Mouse (Mus musculus): ENCODE measurements around the gene Clpb. TPM values are rescaled to one million over a fixed set of nuclear protein-coding genes. Genes with fewer than 3 reads are reported as not detected.

Gene Clpb
- polyA plus RNA-seq, 1 experiment from 2014 or later, result 46.8 TPM

DNA sequence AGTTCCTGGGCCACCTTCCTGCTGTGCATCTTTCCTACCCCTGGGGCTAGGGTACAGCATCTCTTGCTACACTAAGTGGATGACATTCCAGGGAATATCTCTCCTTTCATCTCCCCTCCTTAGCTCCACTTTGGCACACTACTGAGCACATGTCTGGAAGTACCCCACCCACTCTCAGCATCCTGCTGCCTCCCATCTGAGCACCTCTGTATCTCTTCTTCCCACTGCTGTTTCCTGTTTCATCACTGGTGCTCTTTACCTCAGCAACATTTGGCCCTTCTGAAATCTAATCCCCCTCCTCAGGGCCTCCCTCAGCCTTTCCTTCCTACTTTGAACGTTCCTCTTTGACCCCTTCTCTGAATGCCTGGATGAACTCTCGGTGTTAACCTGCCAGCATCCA is 63.5 kb downstream of the Clpb start:
- H3K4me3 ChIP-seq (ENCODE audit: control insufficient read depth in 1 of 2, insufficient read depth in 1 of 2, low read depth in 1 of 2, low read length in 2 of 2), result no peak overlapping the region
- no peak overlapping the region for H3K27ac ChIP-seq (replicated peaks in 1 of 2; ENCODE audit: control insufficient read depth in 1 of 2, insufficient read depth in 1 of 2, low read depth in 2 of 2, low read length in 2 of 2)
- no peak overlapping the region for H3K4me2 ChIP-seq (ENCODE audit: low read length)
- H3K9ac ChIP-seq (ENCODE audit: low read length), result no peak overlapping the region
- no peaks in the 10 kb centered on the region; the same call in 1 of the 2 replicates for H3K36me3 ChIP-seq (ENCODE audit: control insufficient read depth, insufficient read depth, low read length)
- no peaks in the 10 kb centered on the region for H3K9me3 ChIP-seq (ENCODE audit: control insufficient read depth, low read length)
- H3K4me1 ChIP-seq (ENCODE audit: control insufficient read depth in 2 of 2, insufficient read depth in 2 of 2, low read length in 2 of 2), result peaks cover 3 to 4% of the 10 kb centered on the region in 2 experiments
- 47% methylated on average over 2 of the region's 2 CpGs for WGBS
- no peaks in the 10 kb centered on the region for H3K27me3 ChIP-seq (ENCODE audit: control insufficient read depth, insufficient read depth, low read length)
- ATAC-seq (ENCODE audit: insufficient number of reproducible peaks, insufficient read depth, low FRiP score, low read depth), result no peak

DNA sequence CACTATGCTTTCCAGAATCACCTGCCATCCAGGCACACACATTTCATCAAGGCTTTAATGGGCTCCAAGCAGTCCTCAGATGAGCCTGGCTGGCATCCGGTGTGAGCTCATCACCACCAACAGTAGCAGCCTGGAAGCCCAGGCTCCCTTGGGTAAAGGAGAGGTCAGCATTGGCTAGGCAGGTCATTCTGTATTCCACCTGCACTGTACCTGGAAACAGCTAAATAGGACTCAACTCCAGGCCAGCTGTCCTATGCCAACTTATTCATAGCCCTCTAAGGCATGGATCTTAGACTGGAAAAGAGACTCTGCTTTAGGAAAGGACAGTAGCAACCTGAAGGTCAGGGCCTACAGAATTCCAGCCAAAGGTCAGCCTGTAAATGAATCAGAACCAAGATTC is 68.7 kb downstream of the Clpb start:
- Histone ChIP-seq H3K4me3 (ENCODE audit: control insufficient read depth in 1 of 2, insufficient read depth in 1 of 2, low read depth in 1 of 2, low read length in 2 of 2) (no peak overlapping the region), H3K9me3 (ENCODE audit: control insufficient read depth, low read length) (no peaks in the 10 kb centered on the region), H3K9ac (ENCODE audit: low read length) (no peak overlapping the region), H3K27me3 (ENCODE audit: control insufficient read depth, insufficient read depth, low read length) (no peaks in the 10 kb centered on the region), H3K4me1 (ENCODE audit: control insufficient read depth in 2 of 2, insufficient read depth in 2 of 2, low read length in 2 of 2) (no peaks in the 10 kb centered on the region), H3K4me2 (ENCODE audit: low read length) (no peak overlapping the region), H3K27ac (replicated peaks in 1 of 2; ENCODE audit: control insufficient read depth in 1 of 2, insufficient read depth in 1 of 2, low read depth in 2 of 2, low read length in 2 of 2) (no peak overlapping the region), H3K36me3 (ENCODE audit: control insufficient read depth, insufficient read depth, low read length) (no peaks in the 10 kb centered on the region)
- 67% methylated on average over 1 of the region's 1 CpGs for WGBS
- ATAC-seq (ENCODE audit: insufficient number of reproducible peaks, insufficient read depth, low FRiP score, low read depth), result no peak

DNA sequence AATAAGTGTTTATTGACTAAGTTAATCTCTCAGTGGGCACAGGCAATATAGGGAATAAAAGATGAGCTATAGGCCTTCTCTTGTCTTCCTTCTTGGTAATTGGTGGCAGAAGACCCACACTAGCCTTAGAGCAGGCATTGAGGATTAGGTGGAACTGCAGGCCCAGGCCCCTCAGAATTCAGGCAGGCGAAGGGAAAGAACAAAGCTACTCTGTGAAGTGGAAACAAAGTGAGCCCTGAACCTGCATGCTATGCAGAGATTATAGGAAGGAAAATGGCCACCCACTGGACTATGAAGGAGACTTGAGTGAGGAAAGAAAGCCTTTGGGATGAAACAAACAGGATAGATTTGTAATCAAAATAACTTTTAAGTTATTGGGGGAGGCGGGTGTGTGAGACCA is 69.6 kb downstream of the Clpb start:
- Histone ChIP-seq H3K4me1 (ENCODE audit: control insufficient read depth in 2 of 2, insufficient read depth in 2 of 2, low read length in 2 of 2) (no peaks in the 10 kb centered on the region), H3K36me3 (ENCODE audit: control insufficient read depth, insufficient read depth, low read length) (no peaks in the 10 kb centered on the region), H3K9ac (ENCODE audit: low read length) (no peak overlapping the region), H3K4me3 (ENCODE audit: control insufficient read depth in 1 of 2, insufficient read depth in 1 of 2, low read depth in 1 of 2, low read length in 2 of 2) (no peak overlapping the region), H3K9me3 (ENCODE audit: control insufficient read depth, low read length) (no peaks in the 10 kb centered on the region), H3K27ac (replicated peaks in 1 of 2; ENCODE audit: control insufficient read depth in 1 of 2, insufficient read depth in 1 of 2, low read depth in 2 of 2, low read length in 2 of 2) (no peak overlapping the region), H3K4me2 (ENCODE audit: low read length) (no peak overlapping the region), H3K27me3 (ENCODE audit: control insufficient read depth, insufficient read depth, low read length) (no peaks in the 10 kb centered on the region)
- WGBS, result 70% methylated on average over 2 of the region's 2 CpGs
- ATAC-seq (ENCODE audit: insufficient number of reproducible peaks, insufficient read depth, low FRiP score, low read depth), result no peak

DNA sequence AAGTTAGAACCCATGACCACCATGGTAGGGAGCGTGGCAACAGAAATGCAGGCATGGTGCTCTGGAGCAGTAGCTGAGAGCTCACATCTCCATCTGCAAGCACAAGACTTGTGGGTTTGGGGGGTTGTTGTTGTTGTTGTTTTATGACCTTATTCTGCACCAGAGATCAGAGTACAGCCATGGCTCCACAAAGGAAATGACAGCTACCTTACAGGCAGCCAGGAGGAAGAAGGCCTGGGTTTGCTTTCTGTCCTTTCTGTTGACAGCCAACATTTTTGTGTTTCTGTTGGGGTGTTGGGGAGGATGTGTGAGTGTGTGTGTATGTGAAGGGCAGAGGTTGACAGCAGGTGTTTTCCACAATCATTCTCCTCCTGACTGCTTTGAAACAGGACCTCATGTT is 71.9 kb downstream of the Clpb start:
- H3K9me3 ChIP-seq (ENCODE audit: control insufficient read depth, low read length), result no peaks in the 10 kb centered on the region
- no peak for ATAC-seq (ENCODE audit: insufficient number of reproducible peaks, insufficient read depth, low FRiP score, low read depth)
- no peak overlapping the region for H3K9ac ChIP-seq (ENCODE audit: low read length)
- H3K27ac ChIP-seq (replicated peaks in 1 of 2; ENCODE audit: control insufficient read depth in 1 of 2, insufficient read depth in 1 of 2, low read depth in 2 of 2, low read length in 2 of 2), result no peak overlapping the region
- no peaks in the 10 kb centered on the region for H3K27me3 ChIP-seq (ENCODE audit: control insufficient read depth, insufficient read depth, low read length)
- H3K36me3 ChIP-seq (ENCODE audit: control insufficient read depth, insufficient read depth, low read length), result no peaks in the 10 kb centered on the region
- no peak overlapping the region for H3K4me2 ChIP-seq (ENCODE audit: low read length)
- no peak overlapping the region for H3K4me3 ChIP-seq (ENCODE audit: control insufficient read depth in 1 of 2, insufficient read depth in 1 of 2, low read depth in 1 of 2, low read length in 2 of 2)
- WGBS, result 89% methylated on average over 1 of the region's 1 CpGs
- peaks cover 3 to 7% of the 10 kb centered on the region in 2 experiments; a peak in 1 of 4 replicates for H3K4me1 ChIP-seq (ENCODE audit: control insufficient read depth in 2 of 2, insufficient read depth in 2 of 2, low read length in 2 of 2)

DNA sequence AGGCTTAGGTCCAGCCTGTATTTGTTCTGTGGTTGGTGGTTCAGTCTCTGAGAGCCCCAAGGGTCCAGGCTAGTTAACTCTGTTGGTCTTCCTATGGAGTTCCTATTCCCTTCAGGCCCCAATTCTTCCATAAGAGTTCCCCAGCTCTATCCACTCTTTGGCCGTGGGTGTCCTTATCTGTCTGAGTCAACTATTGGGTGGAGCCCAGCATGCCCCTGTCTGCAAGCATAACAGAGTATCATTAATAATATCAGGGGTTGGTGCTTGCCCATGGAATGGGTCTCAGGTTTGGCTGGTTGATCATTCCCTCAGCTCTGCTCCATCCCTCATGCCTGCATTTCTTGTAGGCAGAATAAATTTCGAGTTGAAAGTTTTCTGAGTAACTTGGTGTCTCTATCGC is 74.3 kb downstream of the Clpb start:
- no peaks in the 10 kb centered on the region for H3K27me3 ChIP-seq (ENCODE audit: control insufficient read depth, insufficient read depth, low read length)
- H3K4me2 ChIP-seq (ENCODE audit: low read length), result no peak overlapping the region
- peaks cover 3 to 7% of the 10 kb centered on the region in 2 experiments; a peak in 1 of 4 replicates for H3K4me1 ChIP-seq (ENCODE audit: control insufficient read depth in 2 of 2, insufficient read depth in 2 of 2, low read length in 2 of 2)
- no peak overlapping the region for H3K27ac ChIP-seq (replicated peaks in 1 of 2; ENCODE audit: control insufficient read depth in 1 of 2, insufficient read depth in 1 of 2, low read depth in 2 of 2, low read length in 2 of 2)
- no peak overlapping the region for H3K9ac ChIP-seq (ENCODE audit: low read length)
- WGBS, result 63% methylated on average over 3 of the region's 3 CpGs
- no peaks in the 10 kb centered on the region for H3K36me3 ChIP-seq (ENCODE audit: control insufficient read depth, insufficient read depth, low read length)
- H3K4me3 ChIP-seq (ENCODE audit: control insufficient read depth in 1 of 2, insufficient read depth in 1 of 2, low read depth in 1 of 2, low read length in 2 of 2), result no peak overlapping the region
- ATAC-seq (ENCODE audit: insufficient number of reproducible peaks, insufficient read depth, low FRiP score, low read depth), result no peak
- no peaks in the 10 kb centered on the region for H3K9me3 ChIP-seq (ENCODE audit: control insufficient read depth, low read length)

DNA sequence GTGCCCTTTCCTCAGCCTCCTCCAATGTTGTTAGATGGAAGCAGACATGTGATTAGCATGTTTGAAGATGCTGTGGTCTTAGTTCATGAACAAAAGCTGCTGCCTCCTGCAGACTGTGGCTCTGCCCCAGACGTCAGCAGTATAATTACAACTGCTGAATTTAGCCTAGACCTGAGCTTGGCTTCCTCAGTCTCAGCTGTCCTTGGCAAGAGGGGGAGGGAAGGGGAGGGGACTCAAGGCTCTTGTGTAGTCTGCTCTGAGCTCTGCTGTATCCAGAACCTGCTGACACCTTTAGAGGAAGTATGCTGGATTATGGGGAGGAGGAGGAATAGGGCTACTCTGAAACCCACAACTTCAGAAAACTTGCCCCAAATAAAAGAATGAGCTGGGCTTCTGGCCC is 76.2 kb downstream of the Clpb start:
- H3K27ac ChIP-seq (replicated peaks in 1 of 2; ENCODE audit: control insufficient read depth in 1 of 2, insufficient read depth in 1 of 2, low read depth in 2 of 2, low read length in 2 of 2), result no peak overlapping the region
- 4% methylated on average over 1 of the region's 1 CpGs for WGBS

DNA sequence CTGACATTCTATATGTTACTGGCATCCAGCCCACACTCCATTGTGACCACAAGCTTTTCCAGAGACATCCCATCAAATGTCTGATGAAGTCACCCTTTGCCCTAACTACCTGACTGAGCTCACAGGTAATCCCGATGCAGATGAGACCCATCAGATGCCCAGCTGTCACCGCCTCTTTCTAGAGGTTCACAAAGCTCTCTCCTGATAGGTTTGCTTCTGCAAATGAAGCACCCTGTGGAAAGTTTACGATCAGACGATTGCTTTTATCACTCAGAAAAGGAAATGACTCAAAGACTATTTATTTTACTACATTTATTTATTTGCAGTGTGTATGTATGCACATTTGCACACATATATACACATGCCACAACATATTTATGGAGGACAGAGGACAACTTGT is 80.1 kb downstream of the Clpb start:
- H3K4me2 ChIP-seq (ENCODE audit: low read length), result no peak overlapping the region
- WGBS, result 72% methylated on average over 4 of the region's 4 CpGs

More for the DNA sequence above, 76.2 kb downstream of the Clpb start:
- no peaks in the 10 kb centered on the region for H3K9me3 ChIP-seq (ENCODE audit: control insufficient read depth, low read length)
- peaks cover 3 to 7% of the 10 kb centered on the region in 2 experiments; a peak in 1 of 4 replicates for H3K4me1 ChIP-seq (ENCODE audit: control insufficient read depth in 2 of 2, insufficient read depth in 2 of 2, low read length in 2 of 2)
- H3K9ac ChIP-seq (ENCODE audit: low read length), result no peak overlapping the region
- H3K4me3 ChIP-seq (ENCODE audit: control insufficient read depth in 1 of 2, insufficient read depth in 1 of 2, low read depth in 1 of 2, low read length in 2 of 2), result no peak overlapping the region
- no peaks in the 10 kb centered on the region for H3K36me3 ChIP-seq (ENCODE audit: control insufficient read depth, insufficient read depth, low read length)
- H3K4me2 ChIP-seq (ENCODE audit: low read length), result no peak overlapping the region
- no peak for ATAC-seq (ENCODE audit: insufficient number of reproducible peaks, insufficient read depth, low FRiP score, low read depth)
- H3K27me3 ChIP-seq (ENCODE audit: control insufficient read depth, insufficient read depth, low read length), result no peaks in the 10 kb centered on the region

DNA sequence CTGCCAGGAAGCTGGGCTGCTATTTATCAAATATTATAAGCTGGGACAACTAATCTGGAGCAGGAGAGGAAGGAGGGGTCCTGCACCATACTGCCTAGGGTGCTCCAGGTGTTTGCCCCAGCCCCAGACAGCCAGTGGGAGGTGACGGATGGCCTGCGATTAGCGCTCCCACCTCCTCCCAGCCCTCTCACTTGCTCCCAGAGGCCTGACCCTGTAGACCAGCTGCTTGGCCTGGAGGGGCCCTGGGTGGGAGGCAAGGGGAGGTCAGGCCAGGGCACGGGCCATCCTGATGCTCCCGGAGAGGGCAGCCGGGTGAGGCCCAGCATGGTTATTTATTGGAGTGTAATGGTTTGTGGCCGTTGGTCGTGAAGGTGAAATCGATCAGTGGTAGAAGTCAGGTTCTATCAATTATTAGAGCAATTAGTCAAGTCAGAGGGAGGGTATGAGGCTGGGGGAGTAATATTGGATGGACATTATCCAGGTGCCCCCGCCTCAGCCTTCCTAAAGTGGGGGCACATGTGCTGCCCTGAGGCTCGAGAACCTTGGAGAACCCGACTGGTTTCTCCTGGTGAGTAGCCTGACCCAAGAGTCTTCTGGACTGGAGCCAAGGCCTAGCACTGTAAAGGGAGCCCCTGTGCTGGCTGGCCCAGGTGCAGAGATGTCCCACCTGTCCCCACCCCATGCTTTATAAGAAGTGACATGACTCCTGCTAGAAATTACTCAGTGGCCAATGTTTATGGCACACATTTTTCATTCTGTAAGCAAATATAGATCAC is 83.3 kb downstream of the Clpb start:
- Histone ChIP-seq H3K27ac (replicated peaks in 1 of 2; ENCODE audit: control insufficient read depth in 1 of 2, insufficient read depth in 1 of 2, low read depth in 2 of 2, low read length in 2 of 2) (no peak overlapping the region), H3K36me3 (ENCODE audit: control insufficient read depth, insufficient read depth, low read length) (no peaks in the 10 kb centered on the region), H3K9me3 (ENCODE audit: control insufficient read depth, low read length) (no peaks in the 10 kb centered on the region), H3K9ac (ENCODE audit: low read length) (no peak overlapping the region), H3K4me3 (ENCODE audit: control insufficient read depth in 1 of 2, insufficient read depth in 1 of 2, low read depth in 1 of 2, low read length in 2 of 2) (no peak overlapping the region), H3K4me2 (ENCODE audit: low read length) (no peak overlapping the region), H3K27me3 (ENCODE audit: control insufficient read depth, insufficient read depth, low read length) (no peaks in the 10 kb centered on the region), H3K4me1 (ENCODE audit: control insufficient read depth in 2 of 2, insufficient read depth in 2 of 2, low read length in 2 of 2) (peaks cover 0 to 5% of the 10 kb centered on the region in 2 experiments; a peak in 3 of 4 replicates)
- WGBS, result 78% methylated on average over 12 of the region's 12 CpGs
- ATAC-seq (ENCODE audit: insufficient number of reproducible peaks, insufficient read depth, low FRiP score, low read depth), result no peak

More for the DNA sequence above, 80.1 kb downstream of the Clpb start:
- Histone ChIP-seq H3K4me3 (ENCODE audit: control insufficient read depth in 1 of 2, insufficient read depth in 1 of 2, low read depth in 1 of 2, low read length in 2 of 2) (no peak overlapping the region), H3K9me3 (ENCODE audit: control insufficient read depth, low read length) (no peaks in the 10 kb centered on the region), H3K27ac (replicated peaks in 1 of 2; ENCODE audit: control insufficient read depth in 1 of 2, insufficient read depth in 1 of 2, low read depth in 2 of 2, low read length in 2 of 2) (no peak overlapping the region), H3K4me1 (ENCODE audit: control insufficient read depth in 2 of 2, insufficient read depth in 2 of 2, low read length in 2 of 2) (peaks cover 3 to 7% of the 10 kb centered on the region in 2 experiments; a peak in 3 of 4 replicates), H3K36me3 (ENCODE audit: control insufficient read depth, insufficient read depth, low read length) (no peaks in the 10 kb centered on the region), H3K27me3 (ENCODE audit: control insufficient read depth, insufficient read depth, low read length) (no peaks in the 10 kb centered on the region), H3K9ac (ENCODE audit: low read length) (no peak overlapping the region)
- ATAC-seq (ENCODE audit: insufficient number of reproducible peaks, insufficient read depth, low FRiP score, low read depth), result no peak
